Mouse (Mus musculus): ENCODE data around the gene Kif27.

Kif27 gene

GRCm38 (mm10) chr13:58364353-58365175, 5.6 kb upstream of the Kif27 start:
- no peak for DNase-seq

GRCm38 (mm10) chr13:58359304-58359653, 357 bp upstream of the Kif27 start:
- no peak for DNase-seq

- no peak for DNase-seq
These were observed 5.9 kb downstream of the Kif27 start for GRCm38 (mm10) chr13:58352996-58353395.

- DNase-seq = no peak
These were observed 8.3 kb downstream of the Kif27 start for GRCm38 (mm10) chr13:58350606-58351005.

- DNase-seq = no peak
These were observed 14.4 kb downstream of the Kif27 start for GRCm38 (mm10) chr13:58344505-58344904.

- DNase-seq = no peak
These were observed 21.5 kb downstream of the Kif27 start for GRCm38 (mm10) chr13:58337456-58337855.

- no peak for DNase-seq
These were observed 24.8 kb downstream of the Kif27 start for GRCm38 (mm10) chr13:58334116-58334515.

- DNase-seq = no peak
These were observed 41.2 kb downstream of the Kif27 start for GRCm38 (mm10) chr13:58317768-58318167.

GRCm38 (mm10) chr13:58314991-58315390, 43.9 kb downstream of the Kif27 start:
- no peak for DNase-seq

GRCm38 (mm10) chr13:58313758-58314157, 45.2 kb downstream of the Kif27 start:
- no peak for DNase-seq

GRCm38 (mm10) chr13:58311351-58311750, 47.6 kb downstream of the Kif27 start:
- no peak for DNase-seq

- DNase-seq = no peak
These were observed 49.4 kb downstream of the Kif27 start for GRCm38 (mm10) chr13:58309499-58309898.

- DNase-seq = no peak
These were observed 51.5 kb downstream of the Kif27 start for GRCm38 (mm10) chr13:58307453-58307852.

- no peak for DNase-seq
These were observed 53.7 kb downstream of the Kif27 start for GRCm38 (mm10) chr13:58305230-58305629.

- DNase-seq = no peak
These were observed 56.3 kb downstream of the Kif27 start for GRCm38 (mm10) chr13:58302421-58303145.

GRCm38 (mm10) chr13:58301961-58302360, 57.0 kb downstream of the Kif27 start:
- no peak for DNase-seq

- no peak for DNase-seq
These were observed 60.2 kb downstream of the Kif27 start for GRCm38 (mm10) chr13:58298756-58299155.

- no peak for DNase-seq
These were observed 63.3 kb downstream of the Kif27 start for GRCm38 (mm10) chr13:58295582-58295981.

- DNase-seq = peak; percentile 83
These were observed 66.1 kb downstream of the Kif27 start for GRCm38 (mm10) chr13:58292811-58293210.

GRCm38 (mm10) chr13:58289308-58289707, 69.6 kb downstream of the Kif27 start:
- DNase-seq = no peak

- peak; percentile 88 for DNase-seq
These were observed 71.1 kb downstream of the Kif27 start for GRCm38 (mm10) chr13:58287822-58288221.

GRCm38 (mm10) chr13:58283466-58283865, 75.5 kb downstream of the Kif27 start:
- no peak for DNase-seq

- no peak for DNase-seq
These were observed 77.0 kb downstream of the Kif27 start for GRCm38 (mm10) chr13:58281936-58282335.

GRCm38 (mm10) chr13:58280528-58280927, 78.4 kb downstream of the Kif27 start:
- no peak for DNase-seq
